Mouse (Mus musculus): ENCODE results near the gene Ntrk3. TPM values are rescaled to one million over a fixed set of nuclear protein-coding genes. Genes with fewer than 3 reads are reported as not detected.

Gene Ntrk3
- polyA plus RNA-seq, 1 experiment from 2014 or later = 0.16 TPM

- Histone ChIP-seq H3K4me3 (no peak overlapping the region), H3K27ac (no peak overlapping the region), H3K27me3 (ENCODE audit: low read depth, poor library complexity, severe bottlenecking) (no peaks in the 10 kb centered on the region), H3K9me3 (replicated peaks) (no peaks in the 10 kb centered on the region), H3K36me3 (no peaks in the 10 kb centered on the region), H3K4me1 (no peaks in the 10 kb centered on the region)
- 80% methylated on average over 5 of the region's 5 CpGs for WGBS
- no peak for DNase-seq (ENCODE audit: low spot score)
These were observed 275.2 kb downstream of the Ntrk3 start for GRCm38 (mm10) chr7:78462605-78463004.

- H3K27me3 ChIP-seq (ENCODE audit: low read depth, poor library complexity, severe bottlenecking) = no peaks in the 10 kb centered on the region
- no peak overlapping the region for H3K4me3 ChIP-seq
- no peak overlapping the region for H3K27ac ChIP-seq
- H3K36me3 ChIP-seq = no peaks in the 10 kb centered on the region
- 93% methylated on average over 1 of the region's 1 CpGs for WGBS
- no peaks in the 10 kb centered on the region for H3K4me1 ChIP-seq
- H3K9me3 ChIP-seq (replicated peaks) = no peaks in the 10 kb centered on the region
- DNase-seq (ENCODE audit: low spot score) = no peak
These were observed 278.8 kb downstream of the Ntrk3 start for GRCm38 (mm10) chr7:78459021-78459420.

- no peaks in the 10 kb centered on the region for H3K27me3 ChIP-seq (ENCODE audit: low read depth, poor library complexity, severe bottlenecking)
- H3K36me3 ChIP-seq = no peaks in the 10 kb centered on the region
- H3K4me1 ChIP-seq = no peaks in the 10 kb centered on the region
- H3K4me3 ChIP-seq = no peak overlapping the region
- H3K9me3 ChIP-seq (replicated peaks) = no peaks in the 10 kb centered on the region
- DNase-seq (ENCODE audit: low spot score) = no peak
- H3K27ac ChIP-seq = no peak overlapping the region
- 88% methylated on average over 2 of the region's 2 CpGs for WGBS
These were observed 286.1 kb downstream of the Ntrk3 start for GRCm38 (mm10) chr7:78451666-78452065.

- Histone ChIP-seq H3K9me3 (replicated peaks) (no peaks in the 10 kb centered on the region), H3K4me3 (no peak overlapping the region), H3K36me3 (no peaks in the 10 kb centered on the region), H3K27ac (no peak overlapping the region), H3K4me1 (no peaks in the 10 kb centered on the region), H3K27me3 (ENCODE audit: low read depth, poor library complexity, severe bottlenecking) (no peaks in the 10 kb centered on the region)
- DNase-seq (ENCODE audit: low spot score) = no peak
- WGBS = 93% methylated on average over 6 of the region's 6 CpGs
These were observed 287.8 kb downstream of the Ntrk3 start for GRCm38 (mm10) chr7:78449909-78450592.

GRCm38 (mm10) chr7:78448841-78449240 lies 289.0 kb downstream of the Ntrk3 start:
- no peaks in the 10 kb centered on the region for H3K9me3 ChIP-seq (replicated peaks)
- WGBS = 72% methylated on average over 2 of the region's 2 CpGs
- H3K27me3 ChIP-seq (ENCODE audit: low read depth, poor library complexity, severe bottlenecking) = no peaks in the 10 kb centered on the region
- no peak overlapping the region for H3K27ac ChIP-seq
- DNase-seq (ENCODE audit: low spot score) = no peak
- no peak overlapping the region for H3K4me3 ChIP-seq
- no peaks in the 10 kb centered on the region for H3K36me3 ChIP-seq
- no peaks in the 10 kb centered on the region for H3K4me1 ChIP-seq

GRCm38 (mm10) chr7:78443373-78444036 lies 294.3 kb downstream of the Ntrk3 start:
- H3K36me3 ChIP-seq = no peaks in the 10 kb centered on the region
- WGBS = 87% methylated on average over 5 of the region's 5 CpGs
- no peak overlapping the region for H3K4me3 ChIP-seq
- no peaks in the 10 kb centered on the region for H3K27me3 ChIP-seq (ENCODE audit: low read depth, poor library complexity, severe bottlenecking)
- no peaks in the 10 kb centered on the region for H3K9me3 ChIP-seq (replicated peaks)
- H3K27ac ChIP-seq = no peak overlapping the region
- DNase-seq (ENCODE audit: low spot score) = no peak
- no peaks in the 10 kb centered on the region for H3K4me1 ChIP-seq

GRCm38 (mm10) chr7:78441706-78442105 lies 296.1 kb downstream of the Ntrk3 start:
- H3K4me3 ChIP-seq = no peak overlapping the region
- DNase-seq (ENCODE audit: low spot score) = no peak
- H3K27ac ChIP-seq = no peak overlapping the region

GRCm38 (mm10) chr7:78440896-78441295 lies 296.9 kb downstream of the Ntrk3 start:
- Histone ChIP-seq H3K27me3 (ENCODE audit: low read depth, poor library complexity, severe bottlenecking) (no peaks in the 10 kb centered on the region), H3K4me1 (no peaks in the 10 kb centered on the region), H3K36me3 (no peaks in the 10 kb centered on the region), H3K27ac (no peak overlapping the region), H3K4me3 (no peak overlapping the region), H3K9me3 (replicated peaks) (no peaks in the 10 kb centered on the region)
- DNase-seq (ENCODE audit: low spot score) = no peak
- 89% methylated on average over 3 of the region's 3 CpGs for WGBS

More at GRCm38 (mm10) chr7:78441706-78442105, 296.1 kb downstream of the Ntrk3 start:
- Histone ChIP-seq H3K27me3 (ENCODE audit: low read depth, poor library complexity, severe bottlenecking) (no peaks in the 10 kb centered on the region), H3K4me1 (no peaks in the 10 kb centered on the region), H3K9me3 (replicated peaks) (no peaks in the 10 kb centered on the region), H3K36me3 (no peaks in the 10 kb centered on the region)

- no peaks in the 10 kb centered on the region for H3K4me1 ChIP-seq
- no peaks in the 10 kb centered on the region for H3K27me3 ChIP-seq (ENCODE audit: low read depth, poor library complexity, severe bottlenecking)
- H3K9me3 ChIP-seq (replicated peaks) = no peaks in the 10 kb centered on the region
- DNase-seq (ENCODE audit: low spot score) = no peak
- H3K36me3 ChIP-seq = no peaks in the 10 kb centered on the region
- 92% methylated on average over 6 of the region's 6 CpGs for WGBS
- H3K4me3 ChIP-seq = no peak overlapping the region
- no peak overlapping the region for H3K27ac ChIP-seq
These were observed 297.3 kb downstream of the Ntrk3 start for GRCm38 (mm10) chr7:78440476-78440875.

- no peaks in the 10 kb centered on the region for H3K9me3 ChIP-seq (replicated peaks)
- no peak for DNase-seq (ENCODE audit: low spot score)
- H3K27me3 ChIP-seq (ENCODE audit: low read depth, poor library complexity, severe bottlenecking) = no peaks in the 10 kb centered on the region
- no peak overlapping the region for H3K4me3 ChIP-seq
- H3K36me3 ChIP-seq = no peaks in the 10 kb centered on the region
- 83% methylated on average over 9 of the region's 9 CpGs for WGBS
- H3K27ac ChIP-seq = no peak overlapping the region
- no peaks in the 10 kb centered on the region for H3K4me1 ChIP-seq
These were observed 298.3 kb downstream of the Ntrk3 start for GRCm38 (mm10) chr7:78439361-78440120.

- no peak for DNase-seq (ENCODE audit: low spot score)
- no peaks in the 10 kb centered on the region for H3K4me1 ChIP-seq
- no peaks in the 10 kb centered on the region for H3K27me3 ChIP-seq (ENCODE audit: low read depth, poor library complexity, severe bottlenecking)
- no peaks in the 10 kb centered on the region for H3K36me3 ChIP-seq
- H3K27ac ChIP-seq = no peak overlapping the region
- no peak overlapping the region for H3K4me3 ChIP-seq
- 70% methylated on average over 5 of the region's 5 CpGs for WGBS
- no peaks in the 10 kb centered on the region for H3K9me3 ChIP-seq (replicated peaks)
These were observed 304.1 kb downstream of the Ntrk3 start for GRCm38 (mm10) chr7:78433617-78434144.

- Histone ChIP-seq H3K36me3 (no peaks in the 10 kb centered on the region), H3K27me3 (ENCODE audit: low read depth, poor library complexity, severe bottlenecking) (no peaks in the 10 kb centered on the region), H3K4me1 (no peaks in the 10 kb centered on the region), H3K9me3 (replicated peaks) (no peaks in the 10 kb centered on the region), H3K4me3 (no peak overlapping the region), H3K27ac (no peak overlapping the region)
- 95% methylated on average over 4 of the region's 4 CpGs for WGBS
- no peak for DNase-seq (ENCODE audit: low spot score)
These were observed 306.2 kb downstream of the Ntrk3 start for GRCm38 (mm10) chr7:78431611-78432010.

- no peak for DNase-seq (ENCODE audit: low spot score)
- no peaks in the 10 kb centered on the region for H3K27me3 ChIP-seq (ENCODE audit: low read depth, poor library complexity, severe bottlenecking)
- H3K4me3 ChIP-seq = no peak overlapping the region
- no peaks in the 10 kb centered on the region for H3K36me3 ChIP-seq
- no peak overlapping the region for H3K27ac ChIP-seq
- no peaks in the 10 kb centered on the region for H3K9me3 ChIP-seq (replicated peaks)
- H3K4me1 ChIP-seq = no peaks in the 10 kb centered on the region
- WGBS = 83% methylated on average over 2 of the region's 2 CpGs
These were observed 325.6 kb downstream of the Ntrk3 start for GRCm38 (mm10) chr7:78412172-78412571.
